Mouse (Mus musculus) liver, embryonic 12.5 days (tissue): ENCODE results near the gene Dus4l. TPM values are rescaled to one million over a fixed set of nuclear protein-coding genes. Genes with fewer than 3 reads are reported as not detected.
A peak's percentile ranks its signal among the peaks of the same experiment; 100 is the strongest.

Source experiments
- ATAC-seq: fragments of 200-750 bp; cut with Nextera tagmentation; 2 replicates; pipeline ENCODE4 v1.8.0; 2017; ENCODE audit warnings: moderate number of reproducible peaks, mild to moderate bottlenecking, moderate library complexity
- H3K27ac ChIP-seq: fragments of 300-500 bp; sonication (generic); 2 replicates; pipeline ENCODE4 v1.5.1; 2016; ENCODE audit warnings: mild to moderate bottlenecking
- H3K27me3 ChIP-seq: fragments of 300-500 bp; sonication (generic); replicated peaks from 2 replicates; pipeline ENCODE4 v1.6.1; 2016; ENCODE audit warnings: mild to moderate bottlenecking, moderate library complexity
- H3K36me3 ChIP-seq: fragments of 300-500 bp; sonication (generic); 2 replicates; pipeline ENCODE4 v1.6.1; 2016; ENCODE audit warnings: mild to moderate bottlenecking, moderate library complexity
- H3K4me1 ChIP-seq: fragments of 300-500 bp; sonication (generic); 2 replicates; pipeline ENCODE4 v1.6.1; 2016
- H3K4me2 ChIP-seq: fragments of 300-500 bp; sonication (generic); 2 replicates; pipeline ENCODE4 v1.6.1; 2016; ENCODE audit warnings: mild to moderate bottlenecking, moderate library complexity
- H3K4me3 ChIP-seq: fragments of 300-500 bp; sonication (generic); 2 replicates; pipeline ENCODE4 v1.5.1; 2016; ENCODE audit warnings: mild to moderate bottlenecking, moderate library complexity
- H3K9ac ChIP-seq: fragments of 300-500 bp; sonication (generic); 2 replicates; pipeline ENCODE4 v1.6.1; 2016; ENCODE audit warnings: mild to moderate bottlenecking, moderate library complexity
- H3K9me3 ChIP-seq: fragments of 300-500 bp; sonication (generic); replicated peaks from 2 replicates; pipeline ENCODE4 v1.6.1; 2016; ENCODE audit warnings: mild to moderate bottlenecking, moderate library complexity
- WGBS: fragments of 180-500 bp; shearing (Covaris S2); methylation state at CpG from one replicate; pipeline ENCODE4 v1.1.7; 2016; ENCODE audit not compliant: insufficient replicate concordance; 5-methylcytosine and 5-hydroxymethylcytosine counted together
- polyA plus RNA-seq: library from polyadenylated mRNA; unstranded; fragments of >200 nt; fragmentation: Nextera tagmentation; extraction: Ambion mirVana; gene quantifications from 2 replicates; pipeline ENCODE4 v1.2.1, GENCODE M21; 2016

The Dus4l gene
- polyA plus RNA-seq, result 6.1 and 6.7 TPM in 2 replicates

DNA sequence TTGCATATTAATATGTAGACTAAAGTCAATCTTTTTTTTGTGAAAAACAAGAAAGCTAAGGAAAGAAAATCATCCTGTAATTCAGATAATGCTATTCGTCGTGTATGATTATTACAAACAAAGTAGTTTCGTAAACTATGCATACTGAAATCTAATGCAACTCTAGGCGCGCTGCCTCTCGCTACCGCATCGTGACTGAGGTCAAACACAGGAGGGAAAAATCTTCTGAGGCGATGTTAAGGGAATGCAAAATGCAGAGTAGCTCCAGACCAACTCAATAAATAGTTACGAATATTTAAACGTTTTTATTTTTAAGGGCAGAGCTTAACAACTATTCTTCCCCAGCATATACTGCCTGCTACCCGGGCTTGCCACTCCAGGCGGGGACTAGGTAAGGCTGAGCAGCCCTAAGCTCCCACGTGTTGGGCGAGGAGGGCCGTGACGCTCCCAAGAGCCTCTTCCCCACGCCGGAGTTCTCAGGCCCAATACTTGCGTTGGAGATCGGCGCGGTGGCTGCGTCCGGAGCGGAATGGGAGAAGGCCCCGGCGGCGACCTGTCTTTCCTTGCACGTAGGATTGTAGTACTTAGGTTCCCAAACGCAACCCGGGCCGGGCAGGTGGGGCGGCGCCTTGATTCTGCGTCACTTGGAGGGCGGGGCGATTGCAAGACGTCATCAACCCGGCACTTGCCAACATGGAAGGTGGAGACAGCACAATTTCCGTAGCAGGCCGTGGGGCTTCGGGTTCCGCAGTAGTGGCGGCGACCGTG, at the start of gene Dus4l, which contains the start of gene Cog5:
TSS of gene Dus4l (minus strand) at position 630 of the 768 bp plus-strand sequence.
TSS of gene Cog5 (plus strand) at position 673 of the 768 bp plus-strand sequence.
- Histone ChIP-seq H3K27me3 (no peaks in the 10 kb centered on the region), H3K9me3 (no peaks in the 10 kb centered on the region), H3K4me2 (peak within 1 kb of the TSS; percentile 79), H3K4me3 (peak within 1 kb of the TSS; percentile 91), H3K36me3 (peaks cover 4% of the 10 kb centered on the region; the same call in 1 of the 2 replicates), H3K9ac (peak within 1 kb of the TSS; percentile 83), H3K27ac (peak within 1 kb of the TSS; percentile 79), H3K4me1 (peaks cover 10% of the 10 kb centered on the region)
- WGBS, result under 1% methylated on average over 47 of the region's 47 CpGs
- peak; percentile 94 for ATAC-seq

- Histone ChIP-seq H3K4me1 (no peaks in the 10 kb centered on the region), H3K36me3 (no peaks in the 10 kb centered on the region), H3K9ac (no peak overlapping the region), H3K27me3 (no peaks in the 10 kb centered on the region), H3K4me2 (no peak overlapping the region), H3K27ac (no peak overlapping the region), H3K9me3 (no peaks in the 10 kb centered on the region), H3K4me3 (no peak overlapping the region)
- no peak for ATAC-seq
- 67% methylated on average over 6 of the region's 6 CpGs for WGBS
Measured at GRCm38 (mm10) chr12:31703904-31704303, 49.3 kb upstream of the Dus4l start.

GRCm38 (mm10) chr12:31701411-31701810, 46.8 kb upstream of the Dus4l start:
- no peak overlapping the region for H3K9ac ChIP-seq
- no peaks in the 10 kb centered on the region for H3K4me1 ChIP-seq
- H3K4me2 ChIP-seq, result no peak overlapping the region
- H3K27me3 ChIP-seq, result no peaks in the 10 kb centered on the region
- H3K4me3 ChIP-seq, result no peak overlapping the region
- H3K36me3 ChIP-seq, result peaks cover 11% of the 10 kb centered on the region
- 85% methylated on average over 5 of the region's 5 CpGs for WGBS
- no peak overlapping the region for H3K27ac ChIP-seq
- ATAC-seq, result no peak
- no peaks in the 10 kb centered on the region for H3K9me3 ChIP-seq

DNA sequence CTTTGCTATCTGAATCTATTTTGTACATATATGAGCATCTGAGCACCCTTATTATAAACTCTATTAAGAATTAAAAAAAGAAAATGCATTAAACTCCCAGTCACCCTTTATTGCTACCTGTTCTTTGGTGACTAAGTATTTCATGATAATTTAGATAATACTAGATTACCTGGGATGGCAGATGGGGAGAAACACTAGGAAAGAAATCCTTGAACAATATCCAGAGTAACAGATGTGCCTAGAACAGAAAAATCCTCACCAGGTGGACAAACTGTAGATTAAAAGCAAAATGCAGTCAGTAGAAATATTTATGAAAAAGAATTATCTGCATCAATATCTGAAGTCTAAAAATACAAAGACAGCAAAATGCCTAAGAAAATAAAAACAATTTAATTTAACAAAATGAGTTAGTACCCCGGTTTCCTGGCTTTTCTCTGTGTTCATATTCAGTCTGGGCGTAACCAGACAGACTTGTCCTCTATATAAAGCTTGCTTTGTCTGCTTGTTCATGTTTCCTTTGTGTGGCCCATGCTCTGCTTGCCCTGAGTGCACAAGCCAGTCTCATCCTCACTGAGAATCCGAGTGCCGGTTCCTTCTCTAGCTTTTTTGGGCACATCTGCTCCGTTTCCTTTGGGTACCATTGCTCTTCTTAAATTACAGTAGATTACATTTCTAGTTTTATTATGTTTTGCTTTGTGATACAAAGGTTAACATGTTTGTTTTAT, 46.2 kb upstream of the Dus4l start:
- no peak for ATAC-seq
- H3K4me3 ChIP-seq, result no peak overlapping the region
- WGBS, result 84% methylated on average over 5 of the region's 5 CpGs
- H3K27ac ChIP-seq, result no peak overlapping the region
- no peaks in the 10 kb centered on the region for H3K4me1 ChIP-seq
- H3K4me2 ChIP-seq, result no peak overlapping the region
- no peak overlapping the region for H3K9ac ChIP-seq
- no peaks in the 10 kb centered on the region for H3K27me3 ChIP-seq
- peaks cover 11% of the 10 kb centered on the region for H3K36me3 ChIP-seq
- no peaks in the 10 kb centered on the region for H3K9me3 ChIP-seq

DNA sequence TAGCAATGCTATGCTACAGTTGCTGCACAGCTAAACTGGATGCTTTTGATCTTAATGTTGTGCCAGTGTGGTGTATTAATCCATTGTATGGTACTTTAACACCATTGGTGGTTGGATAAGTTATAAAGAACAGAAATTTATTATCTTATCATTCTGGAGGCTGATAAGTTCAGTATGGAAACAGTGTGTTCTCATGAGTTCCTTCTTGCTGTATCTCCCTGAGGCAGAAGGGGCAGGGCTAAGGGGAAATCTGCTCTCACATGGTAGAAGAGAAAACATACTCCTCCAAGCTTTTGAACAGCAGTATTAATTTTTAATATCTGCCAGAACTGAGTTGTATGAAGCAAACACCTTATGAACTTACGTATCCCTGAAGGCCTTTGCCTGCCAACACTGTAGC, 38.7 kb upstream of the Dus4l start:
- H3K27me3 ChIP-seq, result no peaks in the 10 kb centered on the region
- no peaks in the 10 kb centered on the region for H3K9me3 ChIP-seq
- H3K4me2 ChIP-seq, result no peak overlapping the region
- H3K4me3 ChIP-seq, result no peak overlapping the region
- no peak overlapping the region for H3K27ac ChIP-seq
- H3K4me1 ChIP-seq, result peaks cover 8% of the 10 kb centered on the region
- WGBS, result 87% methylated on average over 1 of the region's 1 CpGs
- peaks cover 11% of the 10 kb centered on the region for H3K36me3 ChIP-seq
- H3K9ac ChIP-seq, result no peak overlapping the region
- no peak for ATAC-seq

GRCm38 (mm10) chr12:31686679-31687078, 32.1 kb upstream of the Dus4l start:
- no peaks in the 10 kb centered on the region for H3K27me3 ChIP-seq
- 89% methylated on average over 3 of the region's 3 CpGs for WGBS
- H3K4me1 ChIP-seq, result no peaks in the 10 kb centered on the region
- H3K9ac ChIP-seq, result no peak overlapping the region
- no peak overlapping the region for H3K4me2 ChIP-seq
- no peak overlapping the region for H3K27ac ChIP-seq
- no peaks in the 10 kb centered on the region for H3K9me3 ChIP-seq
- no peak overlapping the region for H3K4me3 ChIP-seq
- H3K36me3 ChIP-seq, result peaks cover 8% of the 10 kb centered on the region; the same call in 1 of the 2 replicates
- no peak for ATAC-seq

- WGBS, result 56% methylated on average over 3 of the region's 3 CpGs
- Histone ChIP-seq H3K27ac (no peak overlapping the region), H3K36me3 (peaks cover 46% of the 10 kb centered on the region), H3K4me2 (no peak overlapping the region), H3K9me3 (no peaks in the 10 kb centered on the region), H3K27me3 (no peaks in the 10 kb centered on the region), H3K4me3 (no peak overlapping the region), H3K9ac (no peak overlapping the region), H3K4me1 (0 out of 2 replicates have a peak, but pooled peaks cover 4% of the 10 kb centered on the region)
- ATAC-seq, result no peak
Measured at GRCm38 (mm10) chr12:31667187-31667586, 12.6 kb upstream of the Dus4l start.

DNA sequence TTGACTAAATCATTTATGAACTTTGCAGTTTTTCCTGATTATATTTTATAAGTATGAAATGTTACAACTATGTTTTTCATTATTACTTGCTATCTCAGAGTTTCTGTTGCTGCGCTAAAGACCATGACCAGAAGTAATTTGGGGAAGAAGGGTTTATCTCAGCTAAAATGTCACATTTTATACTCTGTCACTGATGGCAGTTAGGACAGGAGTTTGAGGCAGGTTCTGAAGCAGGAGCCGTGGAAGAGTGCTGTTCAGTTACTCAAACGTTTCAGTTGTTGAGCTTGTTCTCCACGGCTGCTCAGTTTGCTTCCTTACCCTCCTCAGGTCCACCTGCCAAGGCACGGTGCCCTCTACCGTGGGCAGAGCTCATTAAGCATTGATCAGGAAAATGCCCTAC, 11.4 kb upstream of the Dus4l start:
- H3K36me3 ChIP-seq, result peaks cover 46% of the 10 kb centered on the region
- H3K9ac ChIP-seq, result no peak overlapping the region
- H3K4me3 ChIP-seq, result no peak overlapping the region
- WGBS, result 73% methylated on average over 6 of the region's 6 CpGs
- H3K4me2 ChIP-seq, result no peak overlapping the region
- no peak overlapping the region for H3K27ac ChIP-seq
- H3K27me3 ChIP-seq, result no peaks in the 10 kb centered on the region
- no peaks in the 10 kb centered on the region for H3K9me3 ChIP-seq
- no peak for ATAC-seq
- 0 out of 2 replicates have a peak, but pooled peaks cover 4% of the 10 kb centered on the region for H3K4me1 ChIP-seq

DNA sequence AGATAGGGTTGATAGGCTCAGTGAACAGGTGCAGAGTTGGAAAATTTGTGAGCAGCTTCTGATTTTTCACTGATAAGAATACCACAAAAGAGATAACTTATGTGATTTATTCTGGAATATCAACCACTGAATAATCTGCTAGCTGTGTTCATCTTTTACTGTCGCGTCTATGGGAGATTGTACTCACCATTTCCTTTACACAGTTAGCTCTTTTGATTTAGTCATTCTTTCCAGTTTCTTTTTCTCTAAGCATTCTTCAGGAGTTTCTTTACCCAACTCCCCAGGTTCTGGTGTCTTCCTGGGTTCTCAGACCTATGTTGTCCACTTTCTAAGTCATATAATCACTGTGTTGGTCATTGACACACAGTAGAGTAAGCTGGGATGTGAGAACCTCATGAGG, 2.2 kb upstream of the Dus4l start:
- H3K4me1 ChIP-seq, result peaks cover 10% of the 10 kb centered on the region
- ATAC-seq, result no peak
- H3K4me3 ChIP-seq, result no peak overlapping the region
- H3K4me2 ChIP-seq, result no peak overlapping the region
- H3K27ac ChIP-seq, result no peak overlapping the region
- no peaks in the 10 kb centered on the region for H3K27me3 ChIP-seq
- no peak overlapping the region for H3K9ac ChIP-seq
- H3K36me3 ChIP-seq, result peaks cover under 1% of the 10 kb centered on the region; the same call in 1 of the 2 replicates
- 91% methylated on average over 2 of the region's 2 CpGs for WGBS
- no peaks in the 10 kb centered on the region for H3K9me3 ChIP-seq

DNA sequence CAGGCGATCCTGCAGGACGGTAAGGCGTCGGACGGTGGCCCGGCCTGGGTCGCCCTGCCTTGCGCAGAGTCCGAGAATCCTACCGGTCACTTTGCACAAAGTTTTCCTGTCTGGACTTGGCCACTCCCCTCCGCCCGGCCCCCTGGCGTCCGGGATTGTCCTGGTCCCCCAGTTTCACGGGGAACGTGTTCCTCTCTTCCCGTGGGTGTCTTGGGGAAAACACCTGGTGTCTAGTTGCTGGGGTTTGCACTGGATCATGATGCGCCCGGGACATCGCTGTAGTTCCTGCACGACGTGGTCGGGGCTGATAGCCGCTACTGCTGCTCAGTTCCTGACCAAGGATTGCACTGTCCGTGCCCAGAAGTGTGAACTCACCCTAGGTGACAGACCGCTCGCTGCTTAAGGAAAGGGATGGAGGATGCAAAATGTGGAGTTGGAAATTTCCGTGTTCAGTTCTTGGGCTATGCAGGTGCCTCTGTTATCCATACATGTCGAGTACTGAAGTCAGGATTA, 395 bp upstream of the Dus4l start:
- WGBS, result 1% methylated on average over 28 of the region's 29 CpGs
- H3K4me2 ChIP-seq, result peak overlapping the region; percentile 79
- no peaks in the 10 kb centered on the region for H3K27me3 ChIP-seq
- peak overlapping the region; percentile 91 for H3K4me3 ChIP-seq
- H3K4me1 ChIP-seq, result peaks cover 10% of the 10 kb centered on the region
- no peaks in the 10 kb centered on the region; the same call in 1 of the 2 replicates for H3K36me3 ChIP-seq
- ATAC-seq, result peak; percentile 79
- peak overlapping the region; percentile 79 for H3K27ac ChIP-seq
- no peaks in the 10 kb centered on the region for H3K9me3 ChIP-seq
- peak overlapping the region; percentile 83 for H3K9ac ChIP-seq

DNA sequence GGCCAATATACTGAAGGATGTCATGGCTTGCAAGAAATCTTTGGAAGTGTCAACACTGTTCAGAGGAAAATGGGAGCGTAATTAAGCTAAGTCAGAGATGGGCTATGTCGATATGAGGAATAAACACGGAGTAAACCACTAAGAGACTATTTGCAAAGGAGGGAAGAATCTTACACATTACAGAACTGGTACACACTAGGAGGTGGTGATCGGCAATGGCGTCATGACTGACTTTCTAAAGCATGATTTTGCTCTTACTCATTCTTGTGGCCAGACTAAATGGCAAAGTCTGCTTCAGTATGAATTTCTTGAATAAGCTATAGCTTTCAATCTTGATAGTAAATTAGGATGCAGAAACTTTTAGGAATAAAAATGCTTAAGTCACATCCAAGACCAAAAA, 1.0 kb downstream of the Dus4l start:
- no peaks in the 10 kb centered on the region for H3K27me3 ChIP-seq
- no peaks in the 10 kb centered on the region for H3K9me3 ChIP-seq
- H3K36me3 ChIP-seq, result peaks cover 5% of the 10 kb centered on the region; the same call in 1 of the 2 replicates
- peak overlapping the region; percentile 56 for H3K9ac ChIP-seq
- peak overlapping the region; percentile 91 for H3K4me3 ChIP-seq
- H3K27ac ChIP-seq, result no peak overlapping the region
- peak overlapping the region; percentile 79 for H3K4me2 ChIP-seq
- WGBS, result 52% methylated on average over 5 of the region's 5 CpGs
- H3K4me1 ChIP-seq, result peaks cover 10% of the 10 kb centered on the region
- no peak for ATAC-seq

- 79% methylated on average over 3 of the region's 3 CpGs for WGBS
- no peak for ATAC-seq
- Histone ChIP-seq H3K36me3 (0 out of 2 replicates have a peak, but pooled peaks cover 3% of the 10 kb centered on the region), H3K9me3 (no peaks in the 10 kb centered on the region), H3K4me1 (peaks cover 19% of the 10 kb centered on the region), H3K27me3 (no peaks in the 10 kb centered on the region), H3K9ac (peak overlapping the region; percentile 85; the same call in 1 of the 2 replicates), H3K4me3 (peak overlapping the region; percentile 76; the same call in 1 of the 2 replicates), H3K4me2 (peak overlapping the region; percentile 95), H3K27ac (no peak overlapping the region)
Measured at GRCm38 (mm10) chr12:31635240-31635607, 19.4 kb downstream of the Dus4l start.
